Mouse (Mus musculus): ENCODE results near the gene Tchp. TPM values are rescaled to one million over a fixed set of nuclear protein-coding genes. Genes with fewer than 3 reads are reported as not detected.

Tchp gene
- polyA plus RNA-seq, 1 experiment from 2014 or later: 14.5 TPM

DNA sequence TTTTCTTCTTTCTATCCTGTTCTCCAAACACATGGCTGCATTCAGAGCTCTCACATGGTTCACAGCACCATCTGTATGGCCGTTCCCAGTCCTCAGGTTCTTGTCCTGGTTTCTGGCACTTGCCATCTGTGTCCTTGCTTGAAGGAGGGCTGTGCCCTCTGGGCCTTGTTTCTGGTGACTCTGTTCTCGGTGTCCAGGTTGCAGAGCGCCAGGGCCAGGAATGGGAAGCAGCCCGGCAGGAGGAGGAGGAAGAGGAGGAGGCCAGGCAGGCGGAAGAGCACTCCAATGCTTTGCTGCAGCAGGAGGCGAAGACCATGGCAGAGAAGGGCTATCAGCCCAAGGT is 12.3 kb downstream of the Tchp start:
- 91% methylated on average over 6 of the region's 6 CpGs for WGBS
- Histone ChIP-seq H3K9ac (ENCODE audit: low read length) (no peak overlapping the region), H3K27ac (replicated peaks; ENCODE audit: low read depth, low read length) (no peak overlapping the region), H3K36me3 (ENCODE audit: control insufficient read depth, insufficient read depth, low read length) (peaks cover 37% of the 10 kb centered on the region), H3K27me3 (ENCODE audit: control insufficient read depth, insufficient read depth, low read length) (no peaks in the 10 kb centered on the region), H3K4me3 (ENCODE audit: low read depth, low read length) (no peak overlapping the region), H3K4me2 (ENCODE audit: low read depth, severe bottlenecking) (no peak overlapping the region), H3K9me3 (ENCODE audit: control insufficient read depth, low read length) (no peaks in the 10 kb centered on the region), H3K4me1 (ENCODE audit: control insufficient read depth, insufficient read depth, low read length) (no peaks in the 10 kb centered on the region)
- no peak for DNase-seq (ENCODE audit: low spot score)
- ATAC-seq (ENCODE audit: insufficient number of reproducible peaks, low FRiP score, low TSS enrichment, low read depth): no peak

DNA sequence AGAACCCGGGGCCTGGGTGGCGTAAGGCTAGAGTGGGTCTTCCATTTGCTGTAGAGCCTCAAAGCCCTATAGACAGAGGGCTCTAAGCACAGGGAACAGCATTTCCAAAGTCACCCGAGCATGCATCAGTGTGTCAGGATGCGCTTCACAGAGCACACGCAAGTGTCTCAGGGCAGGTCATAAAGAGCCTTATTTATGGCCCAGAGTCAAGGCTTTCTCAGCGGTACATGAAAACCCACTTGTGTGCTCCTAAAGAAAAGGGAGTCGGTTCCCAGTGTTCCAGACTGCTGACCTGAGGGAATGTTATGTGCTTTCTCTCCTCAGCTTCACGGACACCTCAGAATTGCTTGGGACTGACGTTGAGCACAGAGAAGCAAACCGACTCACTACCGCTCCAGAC is 13.2 kb downstream of the Tchp start:
- Histone ChIP-seq H3K4me1 (ENCODE audit: control insufficient read depth, insufficient read depth, low read length) (no peaks in the 10 kb centered on the region), H3K4me3 (ENCODE audit: low read depth, low read length) (no peak overlapping the region), H3K4me2 (ENCODE audit: low read depth, severe bottlenecking) (no peak overlapping the region), H3K36me3 (ENCODE audit: control insufficient read depth, insufficient read depth, low read length) (peaks cover 31% of the 10 kb centered on the region), H3K9me3 (ENCODE audit: control insufficient read depth, low read length) (no peaks in the 10 kb centered on the region), H3K27me3 (ENCODE audit: control insufficient read depth, insufficient read depth, low read length) (no peaks in the 10 kb centered on the region), H3K27ac (replicated peaks; ENCODE audit: low read depth, low read length) (no peak overlapping the region), H3K9ac (ENCODE audit: low read length) (no peak overlapping the region)
- ATAC-seq (ENCODE audit: insufficient number of reproducible peaks, low FRiP score, low TSS enrichment, low read depth): no peak
- WGBS: 95% methylated on average over 11 of the region's 11 CpGs
- DNase-seq (ENCODE audit: low spot score): no peak

DNA sequence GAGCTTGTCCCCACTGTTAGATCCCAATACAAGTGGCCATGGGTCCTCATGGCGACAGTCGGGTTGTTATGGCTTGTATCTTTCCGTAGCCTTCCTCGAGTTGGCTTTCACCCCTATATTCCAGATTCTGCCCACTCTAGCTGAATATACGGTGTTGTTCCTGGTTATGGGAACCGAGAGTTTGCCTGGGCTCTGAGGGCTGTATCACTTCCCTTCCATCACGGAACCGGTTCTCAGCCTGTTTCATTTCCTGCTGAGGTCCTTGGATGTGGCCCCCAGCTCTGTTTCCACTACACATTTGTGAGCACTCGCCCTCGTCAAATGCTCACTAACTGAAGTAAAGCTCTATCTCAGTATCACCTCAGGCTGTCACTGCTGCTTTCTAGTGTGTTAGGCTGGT is 14.4 kb downstream of the Tchp start:
- no peak overlapping the region for H3K9ac ChIP-seq (ENCODE audit: low read length)
- H3K36me3 ChIP-seq (ENCODE audit: control insufficient read depth, insufficient read depth, low read length): peaks cover 29% of the 10 kb centered on the region
- H3K27me3 ChIP-seq (ENCODE audit: control insufficient read depth, insufficient read depth, low read length): no peaks in the 10 kb centered on the region
- no peaks in the 10 kb centered on the region for H3K4me1 ChIP-seq (ENCODE audit: control insufficient read depth, insufficient read depth, low read length)
- DNase-seq (ENCODE audit: low spot score): no peak
- no peaks in the 10 kb centered on the region for H3K9me3 ChIP-seq (ENCODE audit: control insufficient read depth, low read length)
- no peak overlapping the region for H3K4me2 ChIP-seq (ENCODE audit: low read depth, severe bottlenecking)
- H3K4me3 ChIP-seq (ENCODE audit: low read depth, low read length): no peak overlapping the region
- WGBS: 93% methylated on average over 10 of the region's 10 CpGs
- no peak for ATAC-seq (ENCODE audit: insufficient number of reproducible peaks, low FRiP score, low TSS enrichment, low read depth)
- H3K27ac ChIP-seq (replicated peaks; ENCODE audit: low read depth, low read length): no peak overlapping the region

DNA sequence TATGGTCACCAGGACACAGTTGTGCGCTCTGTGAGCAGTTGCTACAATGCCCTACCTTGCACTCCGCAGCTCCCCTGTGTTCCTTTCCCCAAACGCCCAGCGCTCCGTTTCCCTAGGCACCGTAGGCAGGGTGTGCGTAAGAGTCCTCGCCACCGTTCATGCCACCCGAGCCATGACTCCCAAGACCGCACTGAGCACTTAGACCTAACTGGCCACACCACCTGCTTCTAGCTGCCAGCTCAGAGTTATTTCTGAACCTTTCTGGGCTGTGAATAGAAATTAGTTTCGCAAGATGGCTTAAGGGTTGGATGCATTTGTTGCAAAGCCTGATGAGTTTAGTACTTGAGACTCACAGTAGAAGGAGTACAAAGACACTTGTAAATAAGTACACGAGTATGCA is 15.3 kb downstream of the Tchp start:
- Histone ChIP-seq H3K27me3 (ENCODE audit: control insufficient read depth, insufficient read depth, low read length) (no peaks in the 10 kb centered on the region), H3K4me1 (ENCODE audit: control insufficient read depth, insufficient read depth, low read length) (no peaks in the 10 kb centered on the region), H3K4me2 (ENCODE audit: low read depth, severe bottlenecking) (no peak overlapping the region), H3K9ac (ENCODE audit: low read length) (no peak overlapping the region), H3K9me3 (ENCODE audit: control insufficient read depth, low read length) (no peaks in the 10 kb centered on the region), H3K27ac (replicated peaks; ENCODE audit: low read depth, low read length) (no peak overlapping the region), H3K4me3 (ENCODE audit: low read depth, low read length) (no peak overlapping the region), H3K36me3 (ENCODE audit: control insufficient read depth, insufficient read depth, low read length) (peaks cover 23% of the 10 kb centered on the region)
- WGBS: 96% methylated on average over 13 of the region's 13 CpGs
- DNase-seq (ENCODE audit: low spot score) (no peak), ATAC-seq (ENCODE audit: insufficient number of reproducible peaks, low FRiP score, low TSS enrichment, low read depth) (no peak)

DNA sequence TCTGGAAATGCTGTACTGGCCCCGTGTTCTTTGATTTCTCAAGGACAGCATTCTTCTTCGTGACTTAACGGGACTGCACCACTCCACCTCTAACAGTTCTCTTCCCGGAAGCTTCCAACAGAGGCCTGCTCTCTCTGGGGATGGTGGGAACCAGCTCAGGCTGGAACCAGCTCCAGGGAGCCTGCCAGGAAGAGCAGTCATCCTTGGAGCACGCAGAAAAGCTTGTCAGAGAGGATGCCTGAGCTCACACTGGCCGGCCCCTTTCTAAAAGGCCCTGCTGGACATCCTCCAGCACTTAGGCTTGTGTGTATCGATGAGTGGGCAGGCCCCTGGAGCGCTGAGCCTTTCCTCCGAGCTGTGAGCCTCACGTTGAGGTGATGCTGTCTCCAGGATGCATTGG is 20.6 kb downstream of the Tchp start:
- Histone ChIP-seq H3K4me3 (ENCODE audit: low read depth, low read length) (no peak overlapping the region), H3K36me3 (ENCODE audit: control insufficient read depth, insufficient read depth, low read length) (peaks cover 8% of the 10 kb centered on the region), H3K9ac (ENCODE audit: low read length) (no peak overlapping the region), H3K27ac (replicated peaks; ENCODE audit: low read depth, low read length) (no peak overlapping the region), H3K27me3 (ENCODE audit: control insufficient read depth, insufficient read depth, low read length) (no peaks in the 10 kb centered on the region), H3K4me1 (ENCODE audit: control insufficient read depth, insufficient read depth, low read length) (no peaks in the 10 kb centered on the region; the same call in 1 of the 2 replicates), H3K4me2 (ENCODE audit: low read depth, severe bottlenecking) (no peak overlapping the region), H3K9me3 (ENCODE audit: control insufficient read depth, low read length) (no peaks in the 10 kb centered on the region)
- WGBS: 89% methylated on average over 10 of the region's 10 CpGs
- ATAC-seq (ENCODE audit: insufficient number of reproducible peaks, low FRiP score, low TSS enrichment, low read depth) (no peak), DNase-seq (ENCODE audit: low spot score) (no peak)

DNA sequence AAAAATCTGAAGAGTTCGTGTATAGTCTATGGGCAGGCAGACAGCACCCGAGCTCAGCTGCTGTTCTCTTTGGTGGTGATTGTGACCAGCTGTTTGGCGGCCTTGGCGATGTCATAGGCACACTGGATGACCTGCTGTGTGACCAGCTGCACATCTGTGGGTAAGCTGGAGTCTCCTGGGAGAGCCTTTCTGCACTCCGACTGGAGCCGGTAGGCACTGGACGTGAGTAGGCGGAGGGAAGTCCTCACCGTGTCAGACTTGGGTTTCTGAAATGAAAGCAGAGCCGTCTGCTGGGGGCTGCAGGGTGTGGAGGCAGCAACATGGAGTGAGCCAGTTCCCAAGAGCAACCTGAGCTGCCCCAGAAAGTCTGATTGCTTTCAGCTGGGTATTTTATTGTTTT is 22.6 kb downstream of the Tchp start:
- no peak overlapping the region for H3K4me2 ChIP-seq (ENCODE audit: low read depth, severe bottlenecking)
- no peaks in the 10 kb centered on the region for H3K9me3 ChIP-seq (ENCODE audit: control insufficient read depth, low read length)
- peak; percentile 76; the same call in 1 of the 2 replicates for ATAC-seq (ENCODE audit: insufficient number of reproducible peaks, low FRiP score, low TSS enrichment, low read depth)
- H3K9ac ChIP-seq (ENCODE audit: low read length): no peak overlapping the region
- H3K36me3 ChIP-seq (ENCODE audit: control insufficient read depth, insufficient read depth, low read length): peaks cover 13% of the 10 kb centered on the region
- DNase-seq (ENCODE audit: low spot score): peak; percentile 55
- no peaks in the 10 kb centered on the region for H3K27me3 ChIP-seq (ENCODE audit: control insufficient read depth, insufficient read depth, low read length)
- no peak overlapping the region for H3K4me3 ChIP-seq (ENCODE audit: low read depth, low read length)
- H3K4me1 ChIP-seq (ENCODE audit: control insufficient read depth, insufficient read depth, low read length): no peaks in the 10 kb centered on the region; the same call in 1 of the 2 replicates
- H3K27ac ChIP-seq (replicated peaks; ENCODE audit: low read depth, low read length): 0 out of 2 replicates have a peak overlapping the region, but pooled peaks have one; percentile 52
- 47% methylated on average over 10 of the region's 10 CpGs for WGBS

DNA sequence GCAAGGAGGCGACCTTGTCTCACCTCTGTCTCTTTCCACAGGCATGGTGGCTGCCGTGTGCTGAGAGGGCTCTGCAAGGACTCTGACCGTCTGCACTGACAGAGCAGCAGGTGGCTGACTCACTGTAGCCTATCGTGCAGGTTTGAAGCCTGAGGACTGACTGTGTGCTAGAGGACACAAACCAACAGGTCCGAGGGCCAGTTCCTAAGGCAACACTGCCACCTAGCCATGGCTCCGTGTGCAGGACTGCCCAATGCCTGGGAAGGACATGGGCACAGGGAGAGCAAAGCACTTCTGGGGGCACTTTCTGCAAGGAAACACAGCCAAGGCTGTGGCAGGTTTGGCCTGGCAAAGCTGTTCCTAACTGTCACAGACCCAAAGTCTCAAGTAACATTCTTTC is 23.9 kb downstream of the Tchp start:
- H3K4me1 ChIP-seq (ENCODE audit: control insufficient read depth, insufficient read depth, low read length): no peaks in the 10 kb centered on the region; the same call in 1 of the 2 replicates
- DNase-seq (ENCODE audit: low spot score): no peak
- no peak overlapping the region for H3K4me2 ChIP-seq (ENCODE audit: low read depth, severe bottlenecking)
- no peak for ATAC-seq (ENCODE audit: insufficient number of reproducible peaks, low FRiP score, low TSS enrichment, low read depth)
- H3K36me3 ChIP-seq (ENCODE audit: control insufficient read depth, insufficient read depth, low read length): peaks cover 15% of the 10 kb centered on the region
- H3K27me3 ChIP-seq (ENCODE audit: control insufficient read depth, insufficient read depth, low read length): no peaks in the 10 kb centered on the region
- no peak overlapping the region for H3K4me3 ChIP-seq (ENCODE audit: low read depth, low read length)
- WGBS: 73% methylated on average over 6 of the region's 6 CpGs
- H3K9ac ChIP-seq (ENCODE audit: low read length): no peak overlapping the region
- H3K27ac ChIP-seq (replicated peaks; ENCODE audit: low read depth, low read length): no peak overlapping the region
- no peaks in the 10 kb centered on the region for H3K9me3 ChIP-seq (ENCODE audit: control insufficient read depth, low read length)

DNA sequence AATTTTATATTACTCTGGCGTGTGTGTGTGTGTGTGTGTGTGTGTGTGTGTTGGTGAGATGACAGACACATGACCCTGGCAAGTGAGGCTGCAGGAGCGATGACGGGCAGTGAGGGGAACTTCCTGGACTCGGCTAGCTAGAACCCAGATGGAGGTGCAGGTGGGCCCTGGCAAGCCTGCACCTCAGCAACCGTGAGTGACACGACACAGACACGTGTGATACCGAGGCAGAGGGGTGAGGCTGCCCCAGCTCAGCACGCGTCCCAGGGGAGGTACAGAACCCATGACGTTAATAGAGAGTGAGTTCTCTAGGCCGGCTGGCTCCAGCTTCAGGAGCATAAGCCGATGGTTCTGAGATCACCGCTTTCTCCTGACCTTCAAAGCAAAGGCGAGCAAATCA is 24.4 kb downstream of the Tchp start:
- no peak for ATAC-seq (ENCODE audit: insufficient number of reproducible peaks, low FRiP score, low TSS enrichment, low read depth)
- Histone ChIP-seq H3K36me3 (ENCODE audit: control insufficient read depth, insufficient read depth, low read length) (peaks cover 19% of the 10 kb centered on the region), H3K27ac (replicated peaks; ENCODE audit: low read depth, low read length) (no peak overlapping the region), H3K9ac (ENCODE audit: low read length) (no peak overlapping the region), H3K4me1 (ENCODE audit: control insufficient read depth, insufficient read depth, low read length) (no peaks in the 10 kb centered on the region; the same call in 1 of the 2 replicates), H3K9me3 (ENCODE audit: control insufficient read depth, low read length) (no peaks in the 10 kb centered on the region), H3K27me3 (ENCODE audit: control insufficient read depth, insufficient read depth, low read length) (no peaks in the 10 kb centered on the region), H3K4me2 (ENCODE audit: low read depth, severe bottlenecking) (no peak overlapping the region), H3K4me3 (ENCODE audit: low read depth, low read length) (no peak overlapping the region)
- 88% methylated on average over 15 of the region's 15 CpGs for WGBS
- no peak for DNase-seq (ENCODE audit: low spot score)

DNA sequence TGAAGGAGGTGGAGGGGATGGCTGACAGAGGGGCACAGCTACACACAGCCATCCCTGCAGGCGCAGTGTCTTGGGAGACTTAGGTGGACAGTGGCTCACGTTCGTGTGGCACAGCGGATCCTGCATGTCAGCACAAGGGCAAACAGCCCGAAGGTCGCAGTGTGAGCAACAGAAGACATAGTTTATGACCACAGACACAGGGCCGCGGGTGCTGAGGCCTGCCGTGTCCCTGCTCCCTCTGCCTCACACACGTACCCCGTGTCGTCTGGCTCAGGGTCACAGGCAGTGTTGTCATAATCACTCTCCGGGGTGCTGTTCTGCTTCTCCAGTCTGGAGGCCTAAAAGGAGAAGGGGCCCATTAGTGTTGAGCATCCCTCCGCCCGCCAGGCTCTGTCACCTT is 26.0 kb downstream of the Tchp start:
- 92% methylated on average over 15 of the region's 15 CpGs for WGBS
- no peak overlapping the region for H3K4me3 ChIP-seq (ENCODE audit: low read depth, low read length)

More for the DNA sequence above, 26.0 kb downstream of the Tchp start:
- Histone ChIP-seq H3K4me1 (ENCODE audit: control insufficient read depth, insufficient read depth, low read length) (no peaks in the 10 kb centered on the region; the same call in 1 of the 2 replicates), H3K27me3 (ENCODE audit: control insufficient read depth, insufficient read depth, low read length) (no peaks in the 10 kb centered on the region), H3K36me3 (ENCODE audit: control insufficient read depth, insufficient read depth, low read length) (peaks cover 25% of the 10 kb centered on the region), H3K9ac (ENCODE audit: low read length) (no peak overlapping the region), H3K27ac (replicated peaks; ENCODE audit: low read depth, low read length) (no peak overlapping the region), H3K9me3 (ENCODE audit: control insufficient read depth, low read length) (no peaks in the 10 kb centered on the region), H3K4me2 (ENCODE audit: low read depth, severe bottlenecking) (no peak overlapping the region)
- DNase-seq (ENCODE audit: low spot score): no peak
- ATAC-seq (ENCODE audit: insufficient number of reproducible peaks, low FRiP score, low TSS enrichment, low read depth): no peak
